Mouse (Mus musculus) midbrain, embryonic 14.5 days (tissue): ENCODE results near the gene Lhb. TPM values are rescaled to one million over a fixed set of nuclear protein-coding genes. Genes with fewer than 3 reads are reported as not detected.
"Not testable (repeated sequence)": the region's sequence is repeated elsewhere in the genome, so short reads cannot be mapped to it uniquely, and the experiment has no call there.

Experiments used
- ATAC-seq: fragments of 200-750 bp; cut with Nextera tagmentation; 2 replicates; pipeline ENCODE4 v1.8.0; 2017; ENCODE audit warnings: moderate number of reproducible peaks, moderate library complexity; ENCODE audit not compliant: low FRiP score, low TSS enrichment
- DNase-seq: peaks from one replicate; pipeline ENCODE4 v3.0.0-alpha.2; 2015
- H3K27ac ChIP-seq: fragments of 300-500 bp; sonication (generic); replicated peaks from 2 replicates; pipeline ENCODE4 v1.5.1; 2014; ENCODE audit warnings: mild to moderate bottlenecking, low read depth, low read length, moderate library complexity
- H3K27me3 ChIP-seq: fragments of 300-500 bp; sonication (generic); 2 replicates; pipeline ENCODE4 v1.6.1; 2014; ENCODE audit warnings: low read length, control low read depth, mixed read lengths; ENCODE audit not compliant: control insufficient read depth, insufficient read depth
- H3K36me3 ChIP-seq: fragments of 300-500 bp; sonication (generic); 2 replicates; pipeline ENCODE4 v1.6.1; 2014; ENCODE audit warnings: low read length, control low read depth; ENCODE audit not compliant: control insufficient read depth, insufficient read depth
- H3K4me1 ChIP-seq: fragments of 300-500 bp; sonication (generic); 2 replicates; pipeline ENCODE4 v1.6.1; 2014; ENCODE audit warnings: mild to moderate bottlenecking, antibody characterized with exemption, low read length, control low read depth; ENCODE audit not compliant: control insufficient read depth, insufficient read depth
- H3K4me2 ChIP-seq: fragments of 300-500 bp; sonication (generic); 2 replicates; pipeline ENCODE4 v1.6.1; 2014; ENCODE audit warnings: mild to moderate bottlenecking, low read length, moderate library complexity
- H3K4me3 ChIP-seq: fragments of 300-500 bp; sonication (generic); replicated peaks from 2 replicates; pipeline ENCODE4 v1.5.1; 2014; ENCODE audit warnings: low read depth, low read length
- H3K9ac ChIP-seq: fragments of 300-500 bp; sonication (generic); replicated peaks from 2 replicates; pipeline ENCODE4 v1.6.1; 2014; ENCODE audit warnings: mild to moderate bottlenecking, low read length, moderate library complexity
- H3K9me3 ChIP-seq: fragments of 300-500 bp; sonication (generic); 2 replicates; pipeline ENCODE4 v1.6.1; 2016; ENCODE audit warnings: low read length, control low read depth, mixed read lengths; ENCODE audit not compliant: control insufficient read depth
- WGBS: fragments of 180-500 bp; shearing (Covaris S2); extraction: QIAGEN DNeasy Blood & Tissue Kit; methylation state at CpG from one replicate; pipeline ENCODE4 v1.1.7; 2014; 5-methylcytosine and 5-hydroxymethylcytosine counted together
- polyA plus RNA-seq: library from polyadenylated mRNA; unstranded; fragments of >200 nt; fragmentation: Nextera tagmentation; extraction: Ambion mirVana; gene quantifications from 2 replicates; pipeline ENCODE4 v1.2.1, GENCODE M21; 2014

Lhb gene
- 0.34 TPM in 1 of 2 replicates, not detected in the other for polyA plus RNA-seq

DNA sequence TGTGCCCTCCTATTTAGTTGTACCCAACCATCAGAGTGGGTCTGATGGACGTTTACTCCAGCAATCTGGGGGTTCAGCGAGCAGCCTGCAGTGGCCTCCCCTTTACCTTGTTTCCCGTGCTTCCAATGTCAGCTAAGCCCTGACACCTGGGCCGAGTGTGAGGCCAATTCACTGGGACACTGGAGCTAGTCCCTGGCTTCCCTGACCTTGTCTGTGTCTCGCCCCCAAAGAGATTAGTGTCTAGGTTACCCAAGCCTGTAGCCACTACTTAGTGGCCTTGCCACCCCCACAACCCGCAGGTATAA lies at the start of gene Lhb:
TSS of gene Lhb (plus strand) at position 206 of the 305 bp plus-strand sequence.
- H3K9ac ChIP-seq: no peak within 1 kb of the TSS
- DNase-seq (no peak), ATAC-seq (no peak)
- peaks cover 51% of the 10 kb centered on the region for H3K36me3 ChIP-seq
- no peak within 1 kb of the TSS for H3K4me3 ChIP-seq
- no peaks in the 10 kb centered on the region for H3K4me1 ChIP-seq
- peaks cover 45% of the 10 kb centered on the region for H3K27me3 ChIP-seq
- 52% methylated on average over 6 of the region's 6 CpGs for WGBS
- no peaks in the 10 kb centered on the region for H3K9me3 ChIP-seq
- no peak within 1 kb of the TSS for H3K4me2 ChIP-seq
- no peak within 1 kb of the TSS for H3K27ac ChIP-seq

GRCm38 (mm10) chr7:45372371-45372770 lies 48.2 kb upstream of the Lhb start:
- Histone ChIP-seq H3K36me3 (peaks cover 50% of the 10 kb centered on the region), H3K9me3 (no peaks in the 10 kb centered on the region), H3K27ac (no peak overlapping the region), H3K4me1 (peaks cover 19% of the 10 kb centered on the region), H3K4me3 (no peak overlapping the region), H3K27me3 (peaks cover 16% of the 10 kb centered on the region), H3K4me2 (no peak overlapping the region), H3K9ac (no peak overlapping the region)
- 79% methylated on average over 5 of the region's 5 CpGs for WGBS
- no peak for DNase-seq
- ATAC-seq: no peak

- WGBS: 93% methylated on average over 8 of the region's 8 CpGs
- no peak overlapping the region for H3K27ac ChIP-seq
- H3K36me3 ChIP-seq: peaks cover 72% of the 10 kb centered on the region
- DNase-seq (no peak), ATAC-seq (no peak)
- H3K4me2 ChIP-seq: no peak overlapping the region
- peaks cover 10% of the 10 kb centered on the region; the same call in 1 of the 2 replicates for H3K4me1 ChIP-seq
- no peak overlapping the region for H3K4me3 ChIP-seq
- H3K9ac ChIP-seq: no peak overlapping the region
- H3K27me3 ChIP-seq: peaks cover 5% of the 10 kb centered on the region; the same call in 1 of the 2 replicates
- H3K9me3 ChIP-seq: no peaks in the 10 kb centered on the region
Observed at GRCm38 (mm10) chr7:45374620-45375019, 46.0 kb upstream of the Lhb start.

DNA sequence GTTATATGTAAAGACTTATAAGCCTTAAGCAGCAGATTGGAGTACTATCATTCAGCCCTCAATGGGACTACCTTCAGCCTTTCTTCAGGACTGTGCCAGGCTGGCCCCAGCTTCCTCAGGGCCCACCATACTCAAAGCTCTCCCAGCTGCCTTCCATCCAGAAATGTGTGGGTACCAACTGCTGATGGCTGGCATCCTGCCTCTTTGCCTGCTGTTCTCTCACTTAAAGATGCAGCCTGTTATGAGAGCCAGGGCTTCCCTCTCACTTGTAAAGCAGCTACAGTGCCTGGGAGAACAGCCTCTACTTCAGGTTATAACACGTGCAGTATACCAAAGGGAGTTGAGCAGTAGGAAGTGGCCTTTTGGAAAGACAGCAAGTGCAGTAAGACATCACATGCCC lies 44.6 kb upstream of the Lhb start:
- WGBS: 87% methylated on average over 1 of the region's 1 CpGs
- no peaks in the 10 kb centered on the region for H3K27me3 ChIP-seq
- H3K4me1 ChIP-seq: no peaks in the 10 kb centered on the region
- no peak for ATAC-seq
- H3K9ac ChIP-seq: no peak overlapping the region
- no peaks in the 10 kb centered on the region for H3K9me3 ChIP-seq
- peaks cover 86% of the 10 kb centered on the region for H3K36me3 ChIP-seq
- H3K4me3 ChIP-seq: no peak overlapping the region
- no peak overlapping the region for H3K27ac ChIP-seq
- no peak overlapping the region for H3K4me2 ChIP-seq
- no peak for DNase-seq

GRCm38 (mm10) chr7:45386077-45386476 lies 34.5 kb upstream of the Lhb start:
- ATAC-seq (no peak), DNase-seq (no peak)
- no peak overlapping the region for H3K4me2 ChIP-seq
- H3K36me3 ChIP-seq: peaks cover 99% of the 10 kb centered on the region
- H3K27me3 ChIP-seq: no peaks in the 10 kb centered on the region
- WGBS: 94% methylated on average over 3 of the region's 3 CpGs
- H3K4me3 ChIP-seq: no peak overlapping the region
- H3K9me3 ChIP-seq: no peaks in the 10 kb centered on the region
- no peaks in the 10 kb centered on the region for H3K4me1 ChIP-seq
- H3K27ac ChIP-seq: no peak overlapping the region
- H3K9ac ChIP-seq: no peak overlapping the region

DNA sequence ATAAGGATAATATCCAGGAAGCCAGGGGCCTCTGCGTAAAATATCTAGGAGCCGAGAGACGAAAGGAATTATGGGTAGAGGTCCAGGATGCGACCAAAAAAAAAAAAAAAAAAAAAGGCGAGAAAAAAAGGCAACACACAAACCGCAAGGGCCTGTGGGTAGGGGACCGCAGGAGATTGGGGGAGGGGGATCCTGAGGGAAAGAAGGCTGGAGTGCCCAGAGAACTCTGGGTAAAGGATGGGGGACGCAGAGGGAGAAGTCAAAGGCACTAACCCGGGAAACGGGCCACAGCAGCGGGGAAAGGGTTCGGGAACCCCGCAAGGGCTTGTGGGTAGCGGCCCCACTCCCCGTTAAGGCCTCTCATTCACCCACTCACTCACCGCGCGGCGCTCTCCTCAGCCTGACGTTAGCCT lies 25.5 kb upstream of the Lhb start:
- 0% methylated on average over 20 of the region's 20 CpGs for WGBS
- Histone ChIP-seq H3K27ac (peak overlapping the region; percentile 95), H3K4me2 (peak overlapping the region; percentile 99)

GRCm38 (mm10) chr7:45395578-45396336 lies 24.9 kb upstream of the Lhb start, which contains the start of gene Snrnp70:
Gene Snrnp70 (minus strand): TSS chr7:45395742.
- WGBS: under 1% methylated on average over 60 of the region's 60 CpGs

More for the DNA sequence above, 25.5 kb upstream of the Lhb start:
- peaks cover 18% of the 10 kb centered on the region for H3K4me1 ChIP-seq
- peak overlapping the region; percentile 87 for H3K9ac ChIP-seq
- H3K4me3 ChIP-seq: peak overlapping the region; percentile 68
- H3K9me3 ChIP-seq: no peaks in the 10 kb centered on the region
- H3K36me3 ChIP-seq: peaks cover 29% of the 10 kb centered on the region
- ATAC-seq: peak; percentile 81
- peak; percentile 88 for DNase-seq
- no peaks in the 10 kb centered on the region for H3K27me3 ChIP-seq

DNA sequence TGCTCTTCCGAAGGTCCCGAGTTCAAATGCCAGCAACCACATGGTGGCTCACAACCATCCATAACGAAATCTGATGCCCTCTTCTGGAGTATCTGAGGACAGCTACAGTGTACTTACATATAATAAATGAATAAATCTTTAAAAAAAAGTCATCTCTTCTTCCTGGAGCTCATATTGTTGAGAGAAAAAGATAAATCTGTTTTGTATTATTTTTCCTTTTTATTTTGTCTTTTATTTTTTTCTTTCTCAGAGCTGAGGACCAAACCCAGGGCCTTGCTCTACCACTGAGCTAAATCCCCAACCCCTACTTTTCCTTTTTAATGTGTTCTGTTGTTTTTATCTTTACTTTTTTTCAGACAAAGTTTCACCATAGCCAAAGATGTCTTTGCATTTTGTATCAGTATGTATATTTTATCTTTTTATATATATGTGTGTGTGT lies 24.3 kb upstream of the Lhb start:
- peaks cover 17% of the 10 kb centered on the region for H3K36me3 ChIP-seq
- peak overlapping the region; percentile 59 for H3K4me2 ChIP-seq
- H3K9me3 ChIP-seq, DNase-seq, H3K27me3 ChIP-seq: not testable (repeated sequence)
- peak; percentile 7 for ATAC-seq
- 5% methylated on average over 3 of the region's 3 CpGs for WGBS
- H3K27ac ChIP-seq: 0 out of 2 replicates have a peak overlapping the region, but pooled peaks have one; percentile 69
- H3K9ac ChIP-seq: peak overlapping the region; percentile 24; the same call in 1 of the 2 replicates
- H3K4me3 ChIP-seq: peak overlapping the region; percentile 68
- H3K4me1 ChIP-seq: peaks cover 18% of the 10 kb centered on the region

More at GRCm38 (mm10) chr7:45395578-45396336, 24.9 kb upstream of the Lhb start, which contains the start of gene Snrnp70:
- Histone ChIP-seq H3K27ac (peak within 1 kb of the TSS; percentile 95), H3K9ac (peak within 1 kb of the TSS; percentile 87), H3K4me2 (peak within 1 kb of the TSS; percentile 99), H3K27me3 (no peaks in the 10 kb centered on the region), H3K36me3 (peaks cover 22% of the 10 kb centered on the region), H3K9me3 (no peaks in the 10 kb centered on the region), H3K4me1 (peaks cover 18% of the 10 kb centered on the region), H3K4me3 (peak within 1 kb of the TSS; percentile 68)
- peak; percentile 96 for ATAC-seq
- peak; percentile 100 for DNase-seq

GRCm38 (mm10) chr7:45396787-45397186 lies 23.8 kb upstream of the Lhb start:
- Histone ChIP-seq H3K36me3 (peaks cover 13% of the 10 kb centered on the region), H3K27ac (no peak overlapping the region), H3K4me2 (no peak overlapping the region), H3K4me3 (no peak overlapping the region), H3K9ac (no peak overlapping the region), H3K9me3 (no peaks in the 10 kb centered on the region), H3K27me3 (no peaks in the 10 kb centered on the region), H3K4me1 (peaks cover 18% of the 10 kb centered on the region)
- 67% methylated on average over 2 of the region's 2 CpGs for WGBS
- ATAC-seq: no peak
- no peak for DNase-seq
